7 mouse cellular contexts compared by ENCODE assay signal in the genomic region with DNA sequence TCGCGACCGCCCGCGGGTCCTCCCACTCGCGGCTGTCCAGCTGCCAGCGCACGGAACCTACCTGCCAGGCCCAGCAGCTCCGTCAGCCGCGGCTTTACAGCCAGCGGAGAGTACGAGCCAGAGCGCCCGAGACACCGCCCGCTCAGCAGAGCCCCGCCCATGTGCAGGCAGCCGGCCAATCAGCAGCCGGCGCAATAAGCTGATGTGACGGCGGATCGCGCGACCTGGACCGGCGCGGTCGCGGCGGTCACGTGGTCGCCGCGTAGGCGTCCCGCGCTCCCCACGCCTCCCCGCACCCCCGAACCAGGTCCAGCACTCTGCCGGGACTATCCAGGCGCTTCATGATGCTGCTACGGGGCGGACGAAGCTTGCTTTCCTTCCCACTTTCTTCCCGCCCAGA. TPM values are rescaled to one million over a fixed set of nuclear protein-coding genes. Genes with fewer than 3 reads are reported as not detected.
DNase-seq lines count a peak whose midpoint lies in the region; ATAC-seq lines count a peak whose summit lies in the region.

Gene Sc5d (minus strand): TSS at position 112 of the 400 bp plus-strand sequence.

- peak; percentile 99 for ATAC-seq in intestine, embryonic 15.5 days

- H3K27me3 ChIP-seq in intestine, embryonic 15.5 days (replicated peaks) = no peaks in the 10 kb centered on the region
- no peaks in the 10 kb centered on the region for H3K27me3 ChIP-seq in midbrain, embryonic 10.5 days (ENCODE audit: low read depth, poor library complexity, severe bottlenecking)

- peak; percentile 91 to 93 for DNase-seq in adrenal gland, adult 18-20 months (ENCODE audit: low spot score in 2 of 2)
- peak; percentile 96 for DNase-seq in embryo, embryonic 11 days
- peak; percentile 89 to 93 for DNase-seq in gastrocnemius, postnatal 36 days
- DNase-seq in left cerebral cortex, postnatal 25 days (ENCODE audit: low spot score in 2 of 2) = peak; percentile 95 to 96
- peak; percentile 92 for DNase-seq in midbrain, embryonic 10.5 days (ENCODE audit: low spot score)
- peak; percentile 97 for DNase-seq in right cerebral cortex, postnatal 4 days

- H3K9me3 ChIP-seq in intestine, embryonic 15.5 days = no peaks in the 10 kb centered on the region
- H3K9me3 ChIP-seq in midbrain, embryonic 10.5 days (replicated peaks) = no peaks in the 10 kb centered on the region

- H3K4me2 ChIP-seq in intestine, embryonic 15.5 days (replicated peaks) = peak within 1 kb of the TSS; percentile 78

- 0 out of 2 replicates have a peak, but pooled peaks cover under 1% of the 10 kb centered on the region for H3K36me3 ChIP-seq in intestine, embryonic 15.5 days
- H3K36me3 ChIP-seq in midbrain, embryonic 10.5 days = peaks cover 25% of the 10 kb centered on the region

- under 1% methylated on average over 49 of the region's 49 CpGs for WGBS in intestine, embryonic 15.5 days
- under 1% methylated on average over 49 of the region's 49 CpGs for WGBS in midbrain, embryonic 10.5 days

- H3K9ac ChIP-seq in intestine, embryonic 15.5 days = peak within 1 kb of the TSS; percentile 81

- H3K4me1 ChIP-seq in intestine, embryonic 15.5 days (replicated peaks) = 0 out of 2 replicates have a peak, but pooled peaks cover 7% of the 10 kb centered on the region
- peaks cover 30% of the 10 kb centered on the region for H3K4me1 ChIP-seq in midbrain, embryonic 10.5 days

- intact Hi-C loops in gastrocnemius, postnatal 36 days (cut with DNase I) = no loop called here
- intact Hi-C loops in left cerebral cortex, postnatal 25 days (cut with DNase I) = loop anchor here (5.0 kb wide), 1 partner anchor 262 kb away; no protein-coding TSS in a partner anchor

- H3K27ac ChIP-seq in intestine, embryonic 15.5 days = peak within 1 kb of the TSS; percentile 70
- H3K27ac ChIP-seq in midbrain, embryonic 10.5 days (replicated peaks) = peak within 1 kb of the TSS; percentile 95

- peak within 1 kb of the TSS; percentile 74 for H3K4me3 ChIP-seq in intestine, embryonic 15.5 days (replicated peaks)
- peak within 1 kb of the TSS; percentile 94 for H3K4me3 ChIP-seq in midbrain, embryonic 10.5 days

RNA-seq across cellular contexts. Expression of gene Sc5d, which starts in this region (rescaled TPM):
- total RNA-seq in adrenal gland, adult 18-20 months (2021) = 100 to 1,000 TPM; 100 to 104 TPM
- 10 to 100 TPM; 18.3 to 19.9 TPM for total RNA-seq in gastrocnemius, postnatal 36 days (2021)
- 84.1 and 90.9 TPM in 2 replicates for polyA plus RNA-seq in intestine, embryonic 15.5 days (2015; fragmentation: Nextera tagmentation; extraction: Ambion mirVana)
- total RNA-seq in left cerebral cortex, postnatal 25 days (2021) = 10 to 100 TPM; 56.0 to 61.6 TPM
- 64.8 and 71.0 TPM in 2 replicates for polyA plus RNA-seq in midbrain, embryonic 10.5 days (2016; fragmentation: Nextera tagmentation; extraction: Ambion mirVana)

Comparison
In these comparisons a context has a peak if more than half of its experiments do, and no peak if none do; other contexts are left out.
1. Peak in every context shown above with its lines: DNase-seq, ATAC-seq, H3K4me3 ChIP-seq and H3K27ac ChIP-seq.